Mouse (Mus musculus) embryonic stem cell, embryonic (primary cell): ENCODE data around the gene Pacrg.

Experiments
- CTCF ChIA-PET, 4 experiments: fragments of 300-600 bp in 2 of 4; fragments of 350-600 bp in 2 of 4; sonication (Branson Sonifier 250); formaldehyde crosslinking; loops; one replicate each; lab custom pipeline; 2022; ENCODE audit warnings: inconsistent platforms in 2 of 4; lab: Charles Lee
- POLR2A ChIA-PET, 4 experiments: fragments of 300-600 bp in 2 of 4; fragments of 350-600 bp in 2 of 4; sonication (Branson Sonifier 250); formaldehyde crosslinking; loops; one replicate each; lab custom pipeline; 2022; ENCODE audit warnings: antibody characterized with exemption in 4 of 4, inconsistent platforms in 1 of 4; lab: Charles Lee

Pacrg gene

DNA sequence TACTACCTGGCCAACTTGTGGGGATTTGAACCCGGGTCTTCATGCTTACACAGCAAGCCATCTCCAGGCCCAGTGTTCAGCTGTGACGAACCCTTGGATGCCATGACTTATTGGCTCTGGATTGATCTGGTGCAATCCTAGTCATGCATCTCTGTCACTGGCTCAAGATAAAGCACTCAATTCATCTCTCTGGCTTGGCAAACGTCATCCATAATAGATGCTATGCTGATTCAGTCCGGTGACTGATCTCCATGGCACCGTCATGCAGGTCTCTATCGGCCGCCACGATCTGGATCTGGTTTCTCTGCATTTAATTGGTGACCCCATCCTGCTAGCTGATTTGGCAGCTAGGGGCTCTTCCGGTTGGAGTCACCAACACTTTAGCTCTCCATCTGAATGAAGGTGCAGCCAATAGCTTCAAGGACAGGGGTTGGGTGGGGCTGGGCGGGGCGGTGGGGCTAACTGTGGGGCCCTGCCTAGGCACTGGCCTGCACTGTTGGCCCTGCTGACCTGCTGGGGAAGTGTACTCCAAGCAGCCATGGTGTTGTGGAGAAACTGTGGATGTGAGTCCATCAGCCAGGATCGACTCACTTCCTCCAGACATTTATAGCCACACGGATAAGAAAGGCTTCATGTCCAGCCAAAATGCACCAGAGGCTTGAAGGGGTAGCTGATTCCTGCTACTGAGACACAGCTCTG, 470.0 kb downstream of the Pacrg start:
- ChIA-PET CTCF (no interaction called here), POLR2A (interaction anchor here in 3 of 4 experiments (0.6 to 5.7 kb wide), 28 partner anchors 10 to 131 kb away, joined by 3 to 33 read pairs (median 4); no protein-coding TSS in a partner anchor)

GRCm38 (mm10) chr17:10367044-10367443, 473.1 kb downstream of the Pacrg start:
- CTCF ChIA-PET, result interaction anchor here in 2 of 4 experiments (0.6 to 0.7 kb wide), 2 partner anchors 49 to 131 kb away, joined by 4 read pairs; no protein-coding TSS in a partner anchor

DNA sequence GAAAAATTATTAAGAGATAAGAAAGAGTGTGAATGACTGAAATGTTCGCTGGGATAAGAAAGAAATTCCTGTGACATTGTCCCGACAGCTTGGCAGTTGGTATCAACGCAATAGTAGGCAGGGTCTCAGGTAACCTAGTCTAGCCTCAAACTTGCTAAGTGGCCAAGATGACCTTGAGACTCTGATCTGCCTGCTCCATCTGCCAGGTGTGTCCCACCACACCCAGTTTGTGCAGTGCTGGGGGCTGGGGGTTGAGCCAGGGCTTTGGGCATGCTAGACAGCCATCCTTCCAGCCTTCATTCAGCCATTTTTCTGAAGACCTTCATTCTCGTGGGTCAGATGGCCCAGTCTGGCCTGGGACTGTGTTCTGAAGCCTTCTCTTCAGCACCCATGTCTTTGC, 473.5 kb downstream of the Pacrg start:
- ChIA-PET CTCF (interaction anchor here in 1 of 4 experiments (0.7 kb wide), 1 partner anchor 49 kb away, joined by 4 read pairs; no protein-coding TSS in a partner anchor), POLR2A (interaction anchor here (0.6 to 5.7 kb wide), 23 partner anchors 9 to 228 kb away, joined by 3 to 58 read pairs (median 5); no protein-coding TSS in a partner anchor)

More at GRCm38 (mm10) chr17:10367044-10367443, 473.1 kb downstream of the Pacrg start:
- POLR2A ChIA-PET, result interaction anchor here in 3 of 4 experiments (0.7 to 5.7 kb wide), 16 partner anchors 10 to 73 kb away, joined by 3 to 58 read pairs (median 18); no protein-coding TSS in a partner anchor

DNA sequence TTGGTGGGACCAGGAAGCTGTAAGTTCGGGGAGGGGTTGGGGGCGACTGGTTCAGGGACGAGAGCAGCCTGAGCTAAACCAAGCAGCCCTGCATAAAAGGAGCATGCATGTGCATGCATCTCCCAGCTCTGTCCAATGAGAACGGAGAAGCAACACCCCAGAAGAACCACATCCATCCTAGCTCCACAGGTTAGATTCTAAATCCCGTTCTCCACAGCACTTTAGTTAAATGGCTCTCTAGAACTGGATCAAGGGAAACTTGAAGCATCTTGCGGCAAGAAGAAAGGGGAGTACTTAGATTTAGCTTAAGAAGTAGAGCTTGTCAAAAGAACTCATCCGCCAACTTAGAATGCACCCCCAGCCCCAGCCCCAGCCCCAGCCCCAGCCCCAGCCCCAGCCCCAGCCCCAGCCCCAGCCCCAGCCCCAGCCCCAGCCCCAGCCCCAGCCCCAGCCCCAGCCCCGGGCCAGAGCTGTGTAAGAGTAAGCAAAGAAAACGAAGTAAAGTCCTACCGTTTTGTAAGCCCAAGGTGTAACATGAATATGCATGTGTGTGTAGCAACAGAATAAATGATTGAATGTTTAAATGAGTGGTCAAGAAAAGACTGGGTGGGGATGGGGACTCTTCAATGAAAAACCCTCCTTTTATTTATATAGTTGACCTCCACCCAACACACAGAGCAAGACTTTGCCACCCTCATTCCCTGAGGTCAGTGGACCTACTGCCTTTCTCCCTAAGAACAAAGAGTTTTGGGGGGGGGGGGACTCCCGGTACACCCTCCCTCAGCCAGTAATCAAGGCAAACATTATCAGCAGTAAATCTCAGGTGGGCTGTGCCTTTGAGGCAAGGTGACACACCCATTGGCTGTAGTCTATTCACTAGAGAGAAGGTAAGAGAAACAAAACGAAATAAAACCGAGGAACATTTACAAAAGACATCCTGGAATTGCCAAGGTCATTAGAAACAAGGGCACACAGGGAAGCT, 474.3 kb downstream of the Pacrg start:
- POLR2A ChIA-PET, result interaction anchor here (0.5 to 5.7 kb wide), 51 partner anchors 8 to 229 kb away, joined by 3 to 58 read pairs (median 5); no protein-coding TSS in a partner anchor
- CTCF ChIA-PET, result interaction anchor here in 3 of 4 experiments (0.6 to 0.9 kb wide), 4 partner anchors 23 to 60 kb away, joined by 3 to 6 read pairs (median 4); no protein-coding TSS in a partner anchor

GRCm38 (mm10) chr17:10363151-10363550, 477.0 kb downstream of the Pacrg start:
- ChIA-PET CTCF (no interaction called here), POLR2A (interaction anchor here in 3 of 4 experiments (0.7 to 5.7 kb wide), 5 partner anchors 8 to 70 kb away, joined by 3 to 32 read pairs (median 12); no protein-coding TSS in a partner anchor)

DNA sequence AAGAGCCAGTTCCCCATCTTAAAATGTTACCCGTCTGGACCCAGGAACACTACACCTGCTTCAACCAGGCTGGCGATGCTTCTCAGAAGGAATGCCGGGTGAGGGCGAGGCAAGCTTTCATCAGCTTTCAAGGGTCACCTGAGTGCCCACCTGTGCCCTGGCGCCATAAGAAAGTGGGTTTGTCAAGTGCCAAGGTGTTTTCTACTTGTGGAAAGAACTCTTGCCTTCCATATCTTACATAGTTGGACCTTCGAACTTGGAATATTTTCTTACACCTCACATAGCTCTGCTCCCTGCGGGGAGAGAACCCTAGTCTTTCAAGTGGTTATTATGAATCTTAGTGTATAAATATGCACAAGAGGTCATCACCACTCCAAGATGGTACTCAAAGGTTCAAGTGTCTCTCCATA, 478.2 kb downstream of the Pacrg start:
- POLR2A ChIA-PET, result no interaction called here

GRCm38 (mm10) chr17:10360738-10361137, 479.4 kb downstream of the Pacrg start:
- CTCF ChIA-PET, result interaction anchor here in 1 of 4 experiments (0.6 kb wide), 1 partner anchor 43 kb away, joined by 5 read pairs; no protein-coding TSS in a partner anchor
- POLR2A ChIA-PET, result interaction anchor here (0.6 to 3.1 kb wide), 7 partner anchors 10 to 106 kb away, joined by 3 to 12 read pairs (median 3); no protein-coding TSS in a partner anchor

More for the DNA sequence above, 478.2 kb downstream of the Pacrg start:
- CTCF ChIA-PET, result no interaction called here

- CTCF ChIA-PET, result interaction anchor here in 1 of 4 experiments (0.5 kb wide), 1 partner anchor 77 kb away, joined by 3 read pairs; no protein-coding TSS in a partner anchor
- POLR2A ChIA-PET, result interaction anchor here in 3 of 4 experiments (0.6 to 6.3 kb wide), 21 partner anchors 7 to 951 kb away, joined by 3 to 58 read pairs (median 3); no protein-coding TSS in a partner anchor
Measured at GRCm38 (mm10) chr17:10359466-10359865, 480.6 kb downstream of the Pacrg start.

- CTCF ChIA-PET, result interaction anchor here in 1 of 4 experiments (1.2 kb wide), 1 partner anchor 144 kb away, joined by 4 read pairs; no protein-coding TSS in a partner anchor
- POLR2A ChIA-PET, result interaction anchor here in 3 of 4 experiments (0.8 to 6.3 kb wide), 23 partner anchors 9 to 135 kb away, joined by 3 to 58 read pairs (median 5); no protein-coding TSS in a partner anchor
Measured at GRCm38 (mm10) chr17:10357348-10357747, 482.8 kb downstream of the Pacrg start.

- ChIA-PET CTCF (interaction anchor here in 3 of 4 experiments (1.0 to 1.7 kb wide), 3 partner anchors 39 to 145 kb away, joined by 4 to 6 read pairs (median 4); no protein-coding TSS in a partner anchor), POLR2A (interaction anchor here in 3 of 4 experiments (0.6 to 6.3 kb wide), 43 partner anchors 9 to 145 kb away, joined by 3 to 58 read pairs (median 6); no protein-coding TSS in a partner anchor)
Measured at GRCm38 (mm10) chr17:10356294-10356693, 483.8 kb downstream of the Pacrg start.

GRCm38 (mm10) chr17:10355746-10356145, 484.4 kb downstream of the Pacrg start:
- CTCF ChIA-PET, result interaction anchor here in 2 of 4 experiments (1.0 to 1.7 kb wide), 2 partner anchors 38 to 145 kb away, joined by 4 to 6 read pairs; no protein-coding TSS in a partner anchor
- POLR2A ChIA-PET, result interaction anchor here in 3 of 4 experiments (0.6 to 6.3 kb wide), 37 partner anchors 9 to 169 kb away, joined by 3 to 58 read pairs (median 8); no protein-coding TSS in a partner anchor
